Mouse (Mus musculus) testis, adult 2 months (tissue): ENCODE data around the gene Ucn3.

ENCODE experiments used
- CTCF ChIP-seq: fragments of 200-500 bp; IDR thresholded peaks from 2 replicates; pipeline ENCODE4 v1.5.1; 2012; ENCODE audit warnings: low read depth, mild to moderate bottlenecking, inconsistent platforms, low read length, moderate library complexity; ENCODE audit not compliant: control insufficient read depth, insufficient read depth, insufficient replicate concordance
- POLR2A ChIP-seq: fragments of 200-500 bp; IDR thresholded peaks from 2 replicates; pipeline ENCODE4 v1.6.1; 2012; ENCODE audit warnings: low read depth, mild to moderate bottlenecking, inconsistent platforms, low read length, moderate library complexity; ENCODE audit not compliant: control insufficient read depth

GRCm38 (mm10) chr13:3895397-3895980 lies 49.7 kb downstream of the Ucn3 start:
- no peak for TF ChIP-seq CTCF
- no peak for TF ChIP-seq POLR2A
